8 mouse cellular contexts compared by ENCODE assay signal in the genomic region with DNA sequence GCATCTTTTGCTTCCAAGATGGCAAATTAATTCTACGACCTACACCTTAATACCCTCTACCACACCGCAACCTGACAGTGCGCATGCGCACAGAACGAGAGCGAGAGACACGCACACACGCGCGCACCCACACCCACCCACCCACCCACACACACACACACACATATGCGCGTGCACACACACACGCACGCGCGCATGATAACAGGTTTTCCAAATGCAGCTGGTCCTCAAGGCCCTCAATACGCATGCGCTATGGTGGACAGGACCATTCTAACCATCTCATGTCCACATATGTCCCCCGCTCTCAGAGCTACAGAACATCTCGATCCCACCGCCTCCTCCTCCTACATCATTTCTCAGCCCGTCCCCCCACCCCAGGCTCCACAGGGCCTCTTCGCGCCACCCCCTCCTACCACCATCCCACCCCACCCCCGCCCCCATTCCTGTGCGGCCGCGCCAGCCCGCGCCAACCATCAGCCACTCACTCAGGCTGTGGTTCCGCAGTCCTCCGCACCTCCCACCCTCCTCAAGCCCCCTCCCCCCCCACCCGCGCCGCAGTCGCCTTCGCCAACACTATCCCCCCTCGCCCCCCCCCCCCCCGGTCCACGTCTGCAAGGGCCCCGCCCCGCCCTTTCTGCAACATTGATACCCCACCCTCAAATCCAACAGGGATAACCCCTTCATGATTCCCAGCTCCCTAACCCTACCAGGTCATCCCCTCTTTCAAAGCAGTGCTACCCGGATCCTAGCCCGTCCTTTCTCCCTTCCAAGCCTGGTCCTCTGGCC. TPM values are rescaled to one million over a fixed set of nuclear protein-coding genes. Genes with fewer than 3 reads are reported as not detected.
DNase-seq lines count a peak whose midpoint lies in the region; ATAC-seq and TF ChIP-seq lines count a peak whose summit lies in the region.

No protein-coding gene starts in this region.

- no peaks in the 10 kb centered on the region for H3K9me3 ChIP-seq in embryonic facial prominence, embryonic 11.5 days (replicated peaks; ENCODE audit: control insufficient read depth, low read length)
- H3K9me3 ChIP-seq in hindbrain, embryonic 15.5 days, result no peaks in the 10 kb centered on the region
- H3K9me3 ChIP-seq in liver, embryonic 13.5 days (replicated peaks), result no peaks in the 10 kb centered on the region

- no peaks in the 10 kb centered on the region for H3K27me3 ChIP-seq in thymus, adult 2 months (ENCODE audit: control insufficient read depth, insufficient read depth, low read length)
- no peaks in the 10 kb centered on the region for H3K27me3 ChIP-seq in embryonic facial prominence, embryonic 11.5 days (ENCODE audit: control insufficient read depth, insufficient read depth, low read length)
- H3K27me3 ChIP-seq in hindbrain, embryonic 15.5 days, result no peaks in the 10 kb centered on the region
- H3K27me3 ChIP-seq in liver, embryonic 13.5 days, result peaks cover 43% of the 10 kb centered on the region

- H3K4me3 ChIP-seq in thymus, adult 2 months (ENCODE audit: control insufficient read depth, insufficient read depth, low read length), result peak overlapping the region; percentile 30; the same call in 1 of the 2 replicates
- H3K4me3 ChIP-seq in embryonic facial prominence, embryonic 11.5 days (ENCODE audit: low read depth, low read length), result peak overlapping the region; percentile 48
- H3K4me3 ChIP-seq in hindbrain, embryonic 15.5 days, result peak overlapping the region; percentile 60
- H3K4me3 ChIP-seq in liver, embryonic 13.5 days (replicated peaks), result peak overlapping the region; percentile 37

- H3K4me1 ChIP-seq in thymus, adult 2 months (replicated peaks; ENCODE audit: control insufficient read depth, insufficient read depth, low read length), result no peaks in the 10 kb centered on the region; the same call in 1 of the 2 replicates
- H3K4me1 ChIP-seq in embryonic facial prominence, embryonic 11.5 days (ENCODE audit: control insufficient read depth, insufficient read depth, low read length), result no peaks in the 10 kb centered on the region
- peaks cover 18% of the 10 kb centered on the region for H3K4me1 ChIP-seq in hindbrain, embryonic 15.5 days (replicated peaks)
- no peaks in the 10 kb centered on the region for H3K4me1 ChIP-seq in liver, embryonic 13.5 days (replicated peaks)

- no peak for DNase-seq in thymus, adult 2 months
- DNase-seq in thymus, postnatal 10 days (ENCODE audit: low spot score in 2 of 2), result no peak
- peak; percentile 45 for DNase-seq in embryonic facial prominence, embryonic 11.5 days (ENCODE audit: low spot score)
- no peak for DNase-seq in liver, embryonic 13.5 days
- peak; percentile 78 to 85 for DNase-seq in right cerebral cortex, postnatal 10 days (ENCODE audit: low spot score in 2 of 2)
- no peak for DNase-seq in urinary bladder, postnatal 14 days (ENCODE audit: low spot score)
- no peak for DNase-seq in gastrocnemius, postnatal 4 days (ENCODE audit: low spot score in 2 of 2)

- peak overlapping the region; percentile 53 for H3K9ac ChIP-seq in embryonic facial prominence, embryonic 11.5 days (replicated peaks; ENCODE audit: low read length)
- peak overlapping the region; percentile 58 for H3K9ac ChIP-seq in hindbrain, embryonic 15.5 days
- H3K9ac ChIP-seq in liver, embryonic 13.5 days, result no peak overlapping the region

- no peak for TF ChIP-seq POLR2A in thymus, adult 2 months (IDR thresholded peaks at IDR 0.05; ENCODE audit: control insufficient read depth, extremely low read depth, insufficient read depth, low read length, poor library complexity)

- peak overlapping the region; percentile 37 for H3K4me2 ChIP-seq in embryonic facial prominence, embryonic 11.5 days (ENCODE audit: low read depth, low read length)
- H3K4me2 ChIP-seq in hindbrain, embryonic 15.5 days, result peak overlapping the region; percentile 40
- H3K4me2 ChIP-seq in liver, embryonic 13.5 days, result peak overlapping the region; percentile 47

- H3K36me3 ChIP-seq in thymus, adult 2 months (ENCODE audit: control insufficient read depth, insufficient read depth, low read length), result no peaks in the 10 kb centered on the region
- H3K36me3 ChIP-seq in embryonic facial prominence, embryonic 11.5 days (replicated peaks; ENCODE audit: control insufficient read depth, insufficient read depth, low read depth, low read length), result no peaks in the 10 kb centered on the region; the same call in 1 of the 2 replicates
- H3K36me3 ChIP-seq in hindbrain, embryonic 15.5 days, result peaks cover 23% of the 10 kb centered on the region
- no peaks in the 10 kb centered on the region for H3K36me3 ChIP-seq in liver, embryonic 13.5 days

- TF ChIP-seq CTCF in thymus, adult 2 months (IDR thresholded peaks at IDR 0.05; ENCODE audit: borderline replicate concordance, control insufficient read depth, extremely low read depth, insufficient read depth, low read length, poor library complexity), result no peak

- 30% methylated on average over 29 of the region's 44 CpGs for WGBS in thymus, adult 2 months
- 53% methylated on average over 26 of the region's 44 CpGs for WGBS in embryonic facial prominence, embryonic 11.5 days
- WGBS in hindbrain, embryonic 15.5 days, result 33% methylated on average over 32 of the region's 44 CpGs
- WGBS in liver, embryonic 13.5 days (ENCODE audit: insufficient replicate concordance), result 44% methylated on average over 27 of the region's 44 CpGs

- H3K27ac ChIP-seq in thymus, adult 2 months (ENCODE audit: control insufficient read depth, insufficient read depth, low read length), result no peak overlapping the region
- no peak overlapping the region for H3K27ac ChIP-seq in embryonic facial prominence, embryonic 11.5 days (replicated peaks; ENCODE audit: low read depth, low read length)
- peak overlapping the region; percentile 79 for H3K27ac ChIP-seq in hindbrain, embryonic 15.5 days (replicated peaks)
- no peak overlapping the region for H3K27ac ChIP-seq in liver, embryonic 13.5 days

- peak; percentile 76 for ATAC-seq in embryonic facial prominence, embryonic 11.5 days (replicated peaks; ENCODE audit: insufficient number of reproducible peaks, low FRiP score, low TSS enrichment, low read depth)
- peak; percentile 81 for ATAC-seq in hindbrain, embryonic 15.5 days (ENCODE audit: low FRiP score, low read depth)
- no peak for ATAC-seq in liver, embryonic 13.5 days (ENCODE audit: low read depth)

RNA-seq across cellular contexts. Expression of a gene that starts 1.1 kb away (rescaled TPM):
- 0.65 and 0.78 TPM in 2 replicates for polyA plus RNA-seq in thymus, adult 2 months (2012; rRNA removed)
- 44.9 and 45.9 TPM in 2 replicates for polyA plus RNA-seq in embryonic facial prominence, embryonic 11.5 days (2014; fragmentation: Nextera tagmentation; extraction: Ambion mirVana)
- polyA plus RNA-seq in hindbrain, embryonic 15.5 days (2015; fragmentation: Nextera tagmentation; extraction: Ambion mirVana), result 79.9 and 81.5 TPM in 2 replicates
- 1.2 and 1.4 TPM in 2 replicates for polyA plus RNA-seq in liver, embryonic 13.5 days (2015; fragmentation: Nextera tagmentation; extraction: Ambion mirVana)
- 10 to 100 TPM; 16.2 to 19.3 TPM for total RNA-seq in gastrocnemius, postnatal 4 days (2021)

Comparison
In these comparisons a context has a peak if more than half of its experiments do, and no peak if none do; other contexts are left out.
1. DNase-seq: peak in embryonic facial prominence, embryonic 11.5 days (single experiment) and right cerebral cortex, postnatal 10 days (2 of 2); none in thymus, adult 2 months (single experiment), thymus, postnatal 10 days (0 of 2), liver, embryonic 13.5 days (single experiment), urinary bladder, postnatal 14 days (single experiment) and gastrocnemius, postnatal 4 days (0 of 2).
2. RNA of a gene that starts 1.1 kb away (polyA plus RNA-seq): 79.9 to 81.5 TPM in hindbrain, embryonic 15.5 days and 44.9 to 45.9 TPM in embryonic facial prominence, embryonic 11.5 days; 1.2 to 1.4 TPM in liver, embryonic 13.5 days and 0.65 to 0.78 TPM in thymus, adult 2 months; every median in the first group is over 10 times any median in the second.
3. Peak in every context shown above with its lines, with median percentiles within 50 percentile points of each other: H3K4me3 ChIP-seq and H3K4me2 ChIP-seq.